Mouse (Mus musculus) limb, embryonic 11.5 days (tissue): ENCODE results near the gene Zfp865. TPM values are rescaled to one million over a fixed set of nuclear protein-coding genes. Genes with fewer than 3 reads are reported as not detected.
A peak's percentile ranks its signal among the peaks of the same experiment; 100 is the strongest.
"Not testable (repeated sequence)": the region's sequence is repeated elsewhere in the genome, so short reads cannot be mapped to it uniquely, and the experiment has no call there.

Source experiments
- ATAC-seq: fragments of 200-750 bp; cut with Nextera tagmentation; 2 replicates; pipeline ENCODE4 v1.8.0; 2017; ENCODE audit warnings: low read depth; ENCODE audit not compliant: insufficient number of reproducible peaks, low FRiP score, low TSS enrichment
- DNase-seq: peaks from one replicate; pipeline ENCODE4 v3.0.0-alpha.2; 2015; ENCODE audit warnings: low spot score
- H3K27ac ChIP-seq: fragments of 300-500 bp; sonication (generic); replicated peaks from 2 replicates; pipeline ENCODE4 v1.5.1; 2014; ENCODE audit warnings: low read depth, mild to moderate bottlenecking, low read length
- H3K27me3 ChIP-seq: fragments of 300-500 bp; sonication (generic); 2 replicates; pipeline ENCODE4 v1.6.1; 2014; ENCODE audit warnings: mild to moderate bottlenecking, low read length, mixed read lengths; ENCODE audit not compliant: control insufficient read depth, insufficient read depth
- H3K36me3 ChIP-seq: fragments of 300-500 bp; sonication (generic); 2 replicates; pipeline ENCODE4 v1.6.1; 2014; ENCODE audit warnings: mild to moderate bottlenecking, low read length, moderate library complexity, mixed read lengths; ENCODE audit not compliant: control insufficient read depth, insufficient read depth
- H3K4me1 ChIP-seq: fragments of 300-500 bp; sonication (generic); 2 replicates; pipeline ENCODE4 v1.6.1; 2014; ENCODE audit warnings: low read length, mixed read lengths; ENCODE audit not compliant: control insufficient read depth, insufficient read depth
- H3K4me2 ChIP-seq: fragments of 300-500 bp; sonication (generic); 2 replicates; pipeline ENCODE4 v1.6.1; 2014; ENCODE audit warnings: low read depth, mild to moderate bottlenecking, moderate library complexity; ENCODE audit not compliant: severe bottlenecking
- H3K4me3 ChIP-seq: fragments of 300-500 bp; sonication (generic); 2 replicates; pipeline ENCODE4 v1.5.1; 2014; ENCODE audit warnings: low read depth, low read length
- H3K9ac ChIP-seq: fragments of 300-500 bp; sonication (generic); 2 replicates; pipeline ENCODE4 v1.6.1; 2014; ENCODE audit warnings: mild to moderate bottlenecking, low read length
- H3K9me3 ChIP-seq: fragments of 300-500 bp; sonication (generic); 2 replicates; pipeline ENCODE4 v1.6.1; 2016; ENCODE audit warnings: low read length; ENCODE audit not compliant: control insufficient read depth
- WGBS: fragments of 180-500 bp; shearing (Covaris S2); extraction: QIAGEN DNeasy Blood & Tissue Kit; methylation state at CpG from one replicate; pipeline ENCODE4 v1.1.7; 2014; 5-methylcytosine and 5-hydroxymethylcytosine counted together
- polyA plus RNA-seq: library from polyadenylated mRNA; unstranded; fragments of >200 nt; fragmentation: Nextera tagmentation; extraction: Ambion mirVana; gene quantifications from 2 replicates; pipeline ENCODE4 v1.2.1, GENCODE M21; 2014

Zfp865 gene
- polyA plus RNA-seq, 1 experiment from 2014 or later = 7.5 TPM

- H3K27ac ChIP-seq = peak overlapping the region; percentile 92
- 35% methylated on average over 8 of the region's 8 CpGs for WGBS
- H3K27me3 ChIP-seq, H3K4me1 ChIP-seq, DNase-seq, ATAC-seq, H3K36me3 ChIP-seq, H3K9me3 ChIP-seq: not testable (repeated sequence)
- peak overlapping the region; percentile 82 for H3K4me2 ChIP-seq
- H3K9ac ChIP-seq = peak overlapping the region; percentile 5; the same call in 1 of the 2 replicates
- peak overlapping the region; percentile 84 for H3K4me3 ChIP-seq
Measured at GRCm38 (mm10) chr7:5019576-5019975, 600 bp upstream of the Zfp865 start.

DNA sequence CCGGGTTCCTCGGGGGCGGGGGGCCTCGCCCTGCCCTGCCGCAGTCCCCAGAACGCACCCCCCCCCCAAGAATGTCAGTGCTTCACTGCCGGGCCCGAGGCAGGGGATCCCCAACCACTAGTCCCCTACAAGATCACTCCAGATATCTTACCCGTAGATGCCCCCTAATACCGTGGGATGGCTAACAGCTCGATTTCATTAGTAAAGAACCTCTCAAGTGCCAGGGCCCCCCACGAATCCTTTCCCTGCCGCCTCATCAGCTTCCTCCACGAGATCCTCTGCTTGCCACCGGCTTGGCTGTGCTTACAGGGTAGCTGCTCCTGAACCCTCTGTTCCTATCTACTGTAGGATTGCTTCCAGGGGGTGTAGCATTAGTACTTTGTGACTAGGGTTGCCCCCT is 509 bp downstream of the Zfp865 start:
- Histone ChIP-seq H3K4me1 (peaks cover 3% of the 10 kb centered on the region; the same call in 1 of the 2 replicates), H3K27ac (peak overlapping the region; percentile 92), H3K27me3 (no peaks in the 10 kb centered on the region), H3K9ac (peak overlapping the region; percentile 93), H3K4me3 (peak overlapping the region; percentile 84), H3K4me2 (peak overlapping the region; percentile 82), H3K9me3 (no peaks in the 10 kb centered on the region), H3K36me3 (peaks cover 5% of the 10 kb centered on the region; the same call in 1 of the 2 replicates)
- DNase-seq (no peak), ATAC-seq (peak; percentile 17)
- WGBS = 0% methylated on average over 9 of the region's 15 CpGs

- ATAC-seq = no peak
- Histone ChIP-seq H3K27ac (peak overlapping the region; percentile 92; the same call in 1 of the 2 replicates), H3K27me3 (no peaks in the 10 kb centered on the region), H3K36me3 (peaks cover 5% of the 10 kb centered on the region; the same call in 1 of the 2 replicates), H3K9me3 (no peaks in the 10 kb centered on the region), H3K4me3 (peak overlapping the region; percentile 84), H3K4me1 (peaks cover 3% of the 10 kb centered on the region; the same call in 1 of the 2 replicates), H3K9ac (peak overlapping the region; percentile 93), H3K4me2 (peak overlapping the region; percentile 82)
- no peak for DNase-seq
- WGBS = 55% methylated on average over 5 of the region's 5 CpGs
Measured at GRCm38 (mm10) chr7:5021197-5021596, 1.0 kb downstream of the Zfp865 start.

DNA sequence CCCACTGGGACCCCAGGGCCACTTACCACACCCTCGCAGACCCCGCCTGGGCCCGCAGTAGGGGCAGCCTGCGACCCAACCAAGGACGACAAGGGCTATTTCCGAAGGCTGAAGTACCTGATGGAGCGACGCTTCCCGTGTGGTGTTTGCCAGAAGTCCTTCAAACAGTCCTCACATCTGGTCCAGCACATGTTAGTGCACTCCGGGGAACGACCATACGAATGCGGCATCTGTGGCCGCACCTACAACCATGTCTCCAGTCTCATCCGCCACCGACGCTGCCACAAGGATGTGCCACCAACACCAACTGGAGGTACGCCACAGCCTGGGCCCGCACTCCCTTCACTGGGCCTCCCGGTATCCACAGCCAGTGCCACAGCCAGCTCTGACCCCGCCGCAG is 9.4 kb downstream of the Zfp865 start:
- peak overlapping the region; percentile 8; the same call in 1 of the 2 replicates for H3K4me3 ChIP-seq

GRCm38 (mm10) chr7:5029946-5030345 is 9.8 kb downstream of the Zfp865 start:
- Histone ChIP-seq H3K9me3 (peaks cover 40% of the 10 kb centered on the region), H3K27ac (no peak overlapping the region), H3K4me3 (peak overlapping the region; percentile 8; the same call in 1 of the 2 replicates), H3K4me2 (no peak overlapping the region), H3K27me3 (no peaks in the 10 kb centered on the region), H3K4me1 (no peaks in the 10 kb centered on the region), H3K36me3 (peaks cover 68% of the 10 kb centered on the region), H3K9ac (no peak overlapping the region)
- 88% methylated on average over 21 of the region's 21 CpGs for WGBS
- DNase-seq (no peak), ATAC-seq (no peak)

More for the DNA sequence above, 9.4 kb downstream of the Zfp865 start:
- DNase-seq (no peak), ATAC-seq (no peak)
- Histone ChIP-seq H3K4me1 (no peaks in the 10 kb centered on the region), H3K9ac (no peak overlapping the region), H3K4me2 (no peak overlapping the region), H3K27me3 (no peaks in the 10 kb centered on the region), H3K36me3 (peaks cover 68% of the 10 kb centered on the region), H3K9me3 (peaks cover 40% of the 10 kb centered on the region), H3K27ac (no peak overlapping the region)
- WGBS = 93% methylated on average over 22 of the region's 22 CpGs

GRCm38 (mm10) chr7:5030554-5031275 is 10.5 kb downstream of the Zfp865 start:
- DNase-seq (no peak), ATAC-seq (no peak)
- no peak overlapping the region for H3K4me2 ChIP-seq
- H3K9me3 ChIP-seq = peaks cover 40% of the 10 kb centered on the region
- H3K27ac ChIP-seq = no peak overlapping the region
- no peak overlapping the region for H3K4me3 ChIP-seq
- no peaks in the 10 kb centered on the region for H3K4me1 ChIP-seq
- 83% methylated on average over 63 of the region's 63 CpGs for WGBS
- H3K36me3 ChIP-seq = peaks cover 66% of the 10 kb centered on the region
- no peaks in the 10 kb centered on the region for H3K27me3 ChIP-seq
- no peak overlapping the region for H3K9ac ChIP-seq

DNA sequence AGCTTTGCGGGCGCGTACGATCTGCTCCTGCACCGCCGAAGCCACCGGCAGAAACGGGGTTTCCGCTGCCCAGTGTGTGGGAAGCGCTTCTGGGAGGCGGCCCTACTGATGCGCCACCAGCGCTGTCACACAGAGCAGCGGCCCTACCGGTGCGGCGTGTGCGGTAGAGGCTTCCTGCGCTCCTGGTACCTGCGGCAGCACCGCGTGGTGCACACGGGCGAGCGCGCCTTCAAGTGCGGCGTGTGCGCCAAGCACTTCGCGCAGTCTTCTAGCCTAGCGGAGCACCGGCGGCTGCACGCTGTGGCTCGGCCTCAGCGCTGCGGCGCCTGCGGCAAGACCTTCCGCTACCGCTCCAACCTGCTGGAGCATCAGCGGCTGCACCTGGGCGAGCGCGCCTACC is 11.3 kb downstream of the Zfp865 start:
- H3K9me3 ChIP-seq = peaks cover 43% of the 10 kb centered on the region
- 73% methylated on average over 45 of the region's 46 CpGs for WGBS
- H3K27me3 ChIP-seq = no peaks in the 10 kb centered on the region
- H3K4me2 ChIP-seq = no peak overlapping the region
- H3K27ac ChIP-seq = no peak overlapping the region
- no peak overlapping the region for H3K9ac ChIP-seq
- no peak overlapping the region for H3K4me3 ChIP-seq
- H3K36me3 ChIP-seq = peaks cover 71% of the 10 kb centered on the region
- DNase-seq (no peak), ATAC-seq (no peak)
- H3K4me1 ChIP-seq = no peaks in the 10 kb centered on the region

GRCm38 (mm10) chr7:5033818-5034217 is 13.6 kb downstream of the Zfp865 start, which contains the start of gene 4632433K11Rik:
4632433K11Rik (plus strand) TSS chr7:5034118.
- H3K27me3 ChIP-seq = no peaks in the 10 kb centered on the region
- H3K4me3 ChIP-seq = no peak within 1 kb of the TSS
- H3K36me3 ChIP-seq = peaks cover 56% of the 10 kb centered on the region
- H3K9me3 ChIP-seq = peaks cover 43% of the 10 kb centered on the region
- H3K4me2 ChIP-seq = no peak within 1 kb of the TSS
- WGBS = 91% methylated on average over 3 of the region's 3 CpGs
- no peak for DNase-seq
- H3K27ac ChIP-seq = no peak within 1 kb of the TSS
- no peak for ATAC-seq
- H3K9ac ChIP-seq = no peak within 1 kb of the TSS
- no peaks in the 10 kb centered on the region for H3K4me1 ChIP-seq
